Mouse (Mus musculus): ENCODE data around the gene Colq. TPM values are rescaled to one million over a fixed set of nuclear protein-coding genes. Genes with fewer than 3 reads are reported as not detected.

Colq gene
- 1 to 10 TPM; 1.2 to 1.6 TPM for total RNA-seq (2023)

DNA sequence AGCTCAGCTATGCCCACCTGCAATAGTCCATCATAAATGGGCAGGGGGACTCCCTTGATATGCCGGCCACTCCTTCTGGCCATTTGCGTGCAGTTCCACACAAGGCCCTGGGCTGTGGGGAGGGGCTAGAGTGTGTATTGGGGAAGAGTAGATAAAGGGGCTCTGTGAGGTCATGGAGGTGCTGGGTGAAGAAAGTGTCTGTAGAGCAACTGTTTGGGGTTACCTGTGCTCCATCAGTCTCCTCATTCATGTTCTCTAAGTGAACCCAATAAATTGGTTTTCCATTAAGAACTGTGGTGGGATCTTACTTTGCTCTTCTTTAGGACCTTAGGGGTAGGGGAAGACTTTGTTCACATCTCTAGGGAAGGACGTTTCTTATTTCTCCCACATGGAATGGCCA is at the start of gene Colq:
Colq (minus strand) TSS at position 101 of the 400 bp plus-strand sequence.

DNA sequence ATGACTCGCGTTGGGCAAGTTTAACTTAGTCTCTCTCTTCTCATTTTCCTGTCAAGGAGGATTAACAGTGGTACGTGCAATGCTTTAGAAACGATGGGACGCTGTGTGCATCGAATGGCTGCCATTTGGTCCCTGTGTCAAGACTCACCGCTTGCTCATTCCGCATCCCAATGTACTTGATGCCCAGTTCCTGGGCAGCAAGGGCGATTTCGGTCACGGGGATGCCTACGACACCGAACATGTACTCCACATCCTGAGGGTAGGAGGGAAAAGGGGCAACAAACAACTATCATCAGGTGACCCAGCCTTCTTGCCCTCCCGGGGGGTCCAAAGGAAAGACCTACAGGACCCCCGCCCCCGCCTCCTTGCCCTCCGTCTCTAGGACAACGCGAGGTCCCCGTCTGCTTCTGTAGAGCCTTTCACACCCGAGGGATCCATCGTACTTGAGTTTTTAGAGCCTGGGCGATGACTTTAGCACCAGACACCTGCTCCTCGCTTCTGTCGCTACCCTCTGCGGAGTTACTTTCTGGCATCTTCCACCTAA is 49.3 kb upstream of the Colq start, which contains the start of gene Gm49387:
Gm49387 (minus strand) TSS at position 533 of the 544 bp plus-strand sequence.

DNA sequence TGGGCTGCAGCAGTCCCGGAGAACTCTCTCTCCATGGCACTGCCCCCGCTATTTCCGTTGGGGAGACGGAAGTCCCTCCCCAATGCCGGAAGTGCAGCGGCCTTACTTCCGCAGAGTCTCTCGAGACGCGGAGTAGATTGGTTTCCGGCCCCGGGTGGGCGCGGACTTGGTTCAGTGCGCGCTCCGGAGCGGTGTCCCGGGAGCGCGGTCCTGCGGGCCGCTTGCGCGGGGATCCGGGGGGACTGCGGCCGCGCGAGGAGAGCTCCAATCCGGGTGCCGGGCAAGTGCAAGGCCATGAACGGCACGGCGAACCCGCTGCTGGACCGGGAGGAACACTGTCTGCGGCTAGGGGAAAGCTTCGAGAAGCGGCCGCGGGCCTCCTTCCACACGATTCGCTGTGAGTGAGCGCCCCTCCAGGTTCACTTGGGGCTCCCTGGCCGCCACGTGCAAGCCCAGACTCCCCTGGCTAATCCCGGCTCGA is 96.1 kb downstream of the Colq start, which contains the start of gene Mettl6:
Mettl6 (minus strand) TSS at position 66 of the 481 bp plus-strand sequence.

DNA sequence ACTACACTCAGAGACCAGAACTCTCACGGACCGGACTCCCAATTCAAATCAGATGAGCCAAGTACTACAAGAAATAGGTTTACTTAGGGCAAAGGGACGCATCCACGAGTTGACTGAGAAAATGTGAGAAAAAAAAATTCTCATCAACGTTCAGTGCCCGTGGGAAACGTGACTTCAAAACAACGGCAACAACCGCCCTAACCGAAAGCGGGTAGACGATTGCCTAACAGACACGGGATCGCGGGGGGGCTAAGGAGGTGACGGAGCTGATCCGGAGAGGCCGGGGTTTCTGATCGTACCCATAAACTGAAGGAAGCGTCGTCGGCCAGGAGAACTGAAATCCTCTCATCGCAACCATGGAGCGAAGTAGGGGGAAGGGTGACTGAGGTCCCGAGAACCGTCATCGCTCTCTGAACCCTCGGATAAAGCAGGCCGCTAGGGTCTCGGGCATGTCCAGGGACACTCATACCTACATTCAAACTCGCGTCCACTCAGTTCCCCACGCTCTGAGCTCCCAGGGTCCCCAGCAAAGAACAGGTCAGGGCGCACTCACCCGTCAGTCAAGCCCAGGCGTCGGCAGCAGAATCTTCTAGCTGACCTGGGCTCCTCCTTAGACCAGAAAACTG is 96.7 kb downstream of the Colq start, which contains the start of gene Eaf1:
Eaf1 (plus strand) TSS at position 51 of the 626 bp plus-strand sequence.

Other genes starting within 250 kb of the Colq start
- gene Sh3bp5, start 155.3 kb downstream of the Colq start, total RNA-seq (2023) = 10 to 100 TPM; 69.8 to 78.7 TPM
- 10 to 100 TPM; 33.5 to 48.4 TPM for gene Eaf1, start 96.9 kb downstream of the Colq start, total RNA-seq (2023)
- gene Mettl6, start 96.3 kb downstream of the Colq start, total RNA-seq (2023) = 10 to 100 TPM; 48.6 to 52.8 TPM
- gene Gm49387, start 49.5 kb upstream of the Colq start, total RNA-seq (2023) = not detected
- 10 to 100 TPM; 11.9 to 13.1 TPM for gene Btd, start 49.7 kb upstream of the Colq start, total RNA-seq (2023)
- 10 to 100 TPM; 11.3 to 15.8 TPM for gene Hacl1, start 49.9 kb upstream of the Colq start, total RNA-seq (2023)
- gene Ankrd28, start 239.3 kb upstream of the Colq start, total RNA-seq (2023) = 10 to 100 TPM; 29.1 to 30.9 TPM